Mouse (Mus musculus): ENCODE measurements at regions not wholly inside any gene's neighbourhood (a gene's known extent, or its start where the extent isn't known, plus 50 kb on each side); places are given as distances from the start of the nearest gene placed in this dataset.
A peak's percentile ranks its signal among the peaks of the same experiment; 100 is the strongest.

- no peak for DNase-seq (ENCODE audit: low spot score)
Measured at GRCm38 (mm10) chr4:54282934-54283333, 457.1 kb downstream of the Tmem38b start.

- no peak for DNase-seq (ENCODE audit: low spot score)
Measured at GRCm38 (mm10) chr4:54313804-54314203, 488.0 kb downstream of the Tmem38b start.

- no peak for DNase-seq (ENCODE audit: low spot score)
Measured at GRCm38 (mm10) chr4:54324851-54325250, 499.0 kb downstream of the Tmem38b start.

- DNase-seq (ENCODE audit: low spot score) = no peak
Measured at GRCm38 (mm10) chr4:54328273-54328672, 502.4 kb downstream of the Tmem38b start.

- DNase-seq (ENCODE audit: low spot score) = no peak
Measured at GRCm38 (mm10) chr4:54328711-54329427, 503.0 kb downstream of the Tmem38b start.

- no peak for DNase-seq (ENCODE audit: low spot score)
Measured at GRCm38 (mm10) chr4:54330686-54331085, 504.8 kb downstream of the Tmem38b start.

GRCm38 (mm10) chr4:54331588-54332211, 505.9 kb downstream of the Tmem38b start:
- DNase-seq (ENCODE audit: low spot score) = peak; percentile 58

- DNase-seq (ENCODE audit: low spot score) = no peak
Measured at GRCm38 (mm10) chr4:54332261-54332660, 506.4 kb downstream of the Tmem38b start.

GRCm38 (mm10) chr4:54338556-54338955, 512.7 kb downstream of the Tmem38b start:
- DNase-seq (ENCODE audit: low spot score) = peak; percentile 78

GRCm38 (mm10) chr4:54340106-54340505, 514.3 kb downstream of the Tmem38b start:
- no peak for DNase-seq (ENCODE audit: low spot score)

GRCm38 (mm10) chr4:54353657-54354390, 528.0 kb downstream of the Tmem38b start:
- no peak for DNase-seq (ENCODE audit: low spot score)

GRCm38 (mm10) chr4:54354391-54354726, 528.5 kb downstream of the Tmem38b start:
- no peak for DNase-seq (ENCODE audit: low spot score)

GRCm38 (mm10) chr4:54355381-54356040, 529.7 kb downstream of the Tmem38b start:
- DNase-seq (ENCODE audit: low spot score) = no peak

- peak; percentile 5 for DNase-seq (ENCODE audit: low spot score)
Measured at GRCm38 (mm10) chr4:54356041-54356427, 530.2 kb downstream of the Tmem38b start.

GRCm38 (mm10) chr4:54370909-54371308, 545.1 kb downstream of the Tmem38b start:
- no peak for DNase-seq (ENCODE audit: low spot score)

GRCm38 (mm10) chr4:54371418-54371957, 545.6 kb downstream of the Tmem38b start:
- no peak for DNase-seq (ENCODE audit: low spot score)

GRCm38 (mm10) chr4:54373606-54374005, 547.8 kb downstream of the Tmem38b start:
- no peak for DNase-seq (ENCODE audit: low spot score)

- no peak for DNase-seq (ENCODE audit: low spot score)
Measured at GRCm38 (mm10) chr4:54374457-54374856, 548.6 kb downstream of the Tmem38b start.

GRCm38 (mm10) chr4:54387460-54387859, 557.4 kb upstream of the Zfp462 start:
- no peak for DNase-seq (ENCODE audit: low spot score)

GRCm38 (mm10) chr4:54391536-54392208, 553.2 kb upstream of the Zfp462 start:
- no peak for DNase-seq (ENCODE audit: low spot score)

- no peak for DNase-seq (ENCODE audit: low spot score)
Measured at GRCm38 (mm10) chr4:54406151-54406550, 538.7 kb upstream of the Zfp462 start.

GRCm38 (mm10) chr4:54407930-54408329, 536.9 kb upstream of the Zfp462 start:
- DNase-seq (ENCODE audit: low spot score) = no peak
